Mouse (Mus musculus): ENCODE results near the gene Exoc6.

GRCm38 (mm10) chr19:37550101-37551039 is at the start of gene Exoc6:
- TF ChIP-seq CTCF (IDR thresholded peaks at IDR 0.05; ENCODE audit: low read depth) (peak; percentile 42), EP300 (IDR thresholded peaks at IDR 0.05; ENCODE audit: low read depth) (peak; percentile 14; the same call in 1 of the 2 replicates)
